Mouse (Mus musculus) embryonic fibroblast, embryonic 13.5 days (primary cell): ENCODE results near the gene Mocs2. TPM values are rescaled to one million over a fixed set of nuclear protein-coding genes. Genes with fewer than 3 reads are reported as not detected.
A peak's percentile ranks its signal among the peaks of the same experiment; 100 is the strongest.

Experiments
- H3K27ac ChIP-seq: 2 replicates; pipeline ENCODE4 v1.5.1; 2012; ENCODE audit warnings: low read length, control low read depth, inconsistent platforms; ENCODE audit not compliant: insufficient read depth
- H3K4me1 ChIP-seq: 2 replicates; pipeline ENCODE4 v1.6.1; 2011; ENCODE audit warnings: low read length; ENCODE audit not compliant: control insufficient read depth, insufficient read depth
- H3K4me3 ChIP-seq: 2 replicates; pipeline ENCODE4 v1.5.1; 2011; ENCODE audit warnings: mild to moderate bottlenecking, control low read depth, low read length; ENCODE audit not compliant: insufficient read depth
- CTCF ChIP-seq: IDR thresholded peaks from 2 replicates; pipeline ENCODE4 v1.5.1; 2011; ENCODE audit warnings: mild to moderate bottlenecking, control low read depth, low read length, moderate library complexity, borderline replicate concordance; ENCODE audit not compliant: insufficient read depth
- POLR2A ChIP-seq: IDR thresholded peaks from 2 replicates; pipeline ENCODE4 v1.6.1; 2011; ENCODE audit warnings: low read depth, mild to moderate bottlenecking, control low read depth, low read length, moderate library complexity
- polyA plus RNA-seq: library from polyadenylated mRNA; stranded (reverse); fragments of >200 nt; gene quantifications from 2 replicates; pipeline ENCODE4 v1.2.4, GENCODE M21; 2011; ENCODE audit warnings: low read depth; ENCODE audit not compliant: missing spikeins, insufficient read length

Gene Mocs2
- polyA plus RNA-seq, 1 experiment: 58.2 TPM

GRCm38 (mm10) chr13:114852264-114853111, 34.5 kb downstream of the Mocs2 start:
- Histone ChIP-seq H3K27ac (no peak overlapping the region), H3K4me1 (no peaks in the 10 kb centered on the region), H3K4me3 (no peak overlapping the region)
- TF ChIP-seq CTCF: no peak
- TF ChIP-seq POLR2A: no peak

- no peak overlapping the region for H3K27ac ChIP-seq
- TF ChIP-seq POLR2A (no peak), CTCF (no peak)
- H3K4me3 ChIP-seq: no peak overlapping the region
- no peaks in the 10 kb centered on the region for H3K4me1 ChIP-seq
Observed at GRCm38 (mm10) chr13:114853152-114853551, 35.1 kb downstream of the Mocs2 start.

- H3K4me1 ChIP-seq: no peaks in the 10 kb centered on the region
- no peak for TF ChIP-seq CTCF
- TF ChIP-seq POLR2A: no peak
- H3K27ac ChIP-seq: no peak overlapping the region
- H3K4me3 ChIP-seq: no peak overlapping the region
Observed at GRCm38 (mm10) chr13:114854023-114854422, 36.0 kb downstream of the Mocs2 start.

GRCm38 (mm10) chr13:114854428-114854827, 36.4 kb downstream of the Mocs2 start:
- Histone ChIP-seq H3K4me1 (no peaks in the 10 kb centered on the region), H3K27ac (no peak overlapping the region), H3K4me3 (no peak overlapping the region)
- TF ChIP-seq POLR2A (no peak), CTCF (no peak)

- no peak overlapping the region for H3K4me3 ChIP-seq
- no peak overlapping the region for H3K27ac ChIP-seq
- H3K4me1 ChIP-seq: 0 out of 2 replicates have a peak, but pooled peaks cover 2% of the 10 kb centered on the region
- TF ChIP-seq CTCF (no peak), POLR2A (no peak)
Observed at GRCm38 (mm10) chr13:114855573-114856268, 37.7 kb downstream of the Mocs2 start.

- H3K4me3 ChIP-seq: no peak overlapping the region
- TF ChIP-seq CTCF: no peak
- no peak for TF ChIP-seq POLR2A
- H3K4me1 ChIP-seq: 0 out of 2 replicates have a peak, but pooled peaks cover 2% of the 10 kb centered on the region
- H3K27ac ChIP-seq: no peak overlapping the region
Observed at GRCm38 (mm10) chr13:114856269-114856627, 38.2 kb downstream of the Mocs2 start.

GRCm38 (mm10) chr13:114857525-114857924, 39.5 kb downstream of the Mocs2 start:
- H3K27ac ChIP-seq: no peak overlapping the region
- H3K4me1 ChIP-seq: 0 out of 2 replicates have a peak, but pooled peaks cover 2% of the 10 kb centered on the region
- TF ChIP-seq POLR2A: no peak
- TF ChIP-seq CTCF: no peak
- no peak overlapping the region for H3K4me3 ChIP-seq

GRCm38 (mm10) chr13:114874738-114875137, 56.7 kb downstream of the Mocs2 start:
- no peak for TF ChIP-seq CTCF
- no peak for TF ChIP-seq POLR2A
- H3K4me3 ChIP-seq: no peak overlapping the region
- H3K4me1 ChIP-seq: 0 out of 2 replicates have a peak, but pooled peaks cover 2% of the 10 kb centered on the region
- no peak overlapping the region for H3K27ac ChIP-seq

- H3K4me3 ChIP-seq: no peak overlapping the region
- H3K27ac ChIP-seq: peak overlapping the region; percentile 26; the same call in 1 of the 2 replicates
- H3K4me1 ChIP-seq: 0 out of 2 replicates have a peak, but pooled peaks cover 2% of the 10 kb centered on the region
- no peak for TF ChIP-seq CTCF
- no peak for TF ChIP-seq POLR2A
Observed at GRCm38 (mm10) chr13:114876005-114876520, 58.0 kb downstream of the Mocs2 start.

- no peak overlapping the region for H3K4me3 ChIP-seq
- TF ChIP-seq CTCF: no peak
- TF ChIP-seq POLR2A: no peak
- H3K4me1 ChIP-seq: 0 out of 2 replicates have a peak, but pooled peaks cover 2% of the 10 kb centered on the region
- no peak overlapping the region for H3K27ac ChIP-seq
Observed at GRCm38 (mm10) chr13:114878667-114879066, 60.6 kb downstream of the Mocs2 start.

Other genes starting within 250 kb of the Mocs2 start
- gene Itga2, start 113.9 kb downstream of the Mocs2 start, polyA plus RNA-seq: 1.1 and 1.3 TPM in 2 replicates